ENCODE assay signal across 8 mouse cellular contexts in genomic region chr4:131836891-131837491, GRCm38 (mm10). TPM values are rescaled to one million over a fixed set of nuclear protein-coding genes. Genes with fewer than 3 reads are reported as not detected.
A peak's percentile ranks its signal among the peaks of the same experiment; 100 is the strongest.
DNase-seq lines count a peak whose midpoint lies in the region; ATAC-seq and TF ChIP-seq lines count a peak whose summit lies in the region.

No protein-coding gene starts in this region.

- H3K4me1 ChIP-seq in embryonic facial prominence, embryonic 15.5 days = peaks cover 41% of the 10 kb centered on the region
- H3K4me1 ChIP-seq in limb, embryonic 11.5 days (ENCODE audit: control insufficient read depth, insufficient read depth, low read length) = peaks cover 13% of the 10 kb centered on the region
- peaks cover 28% of the 10 kb centered on the region for H3K4me1 ChIP-seq in midbrain, embryonic 12.5 days

- no peaks in the 10 kb centered on the region for H3K9me3 ChIP-seq in embryonic facial prominence, embryonic 15.5 days (replicated peaks)
- no peaks in the 10 kb centered on the region for H3K9me3 ChIP-seq in limb, embryonic 11.5 days (ENCODE audit: control insufficient read depth, low read length)
- no peaks in the 10 kb centered on the region for H3K9me3 ChIP-seq in midbrain, embryonic 12.5 days

- peak overlapping the region; percentile 74 for H3K9ac ChIP-seq in embryonic facial prominence, embryonic 15.5 days
- H3K9ac ChIP-seq in limb, embryonic 11.5 days (ENCODE audit: low read length) = peak overlapping the region; percentile 82
- H3K9ac ChIP-seq in midbrain, embryonic 12.5 days (replicated peaks) = peak overlapping the region; percentile 81

- intact Hi-C loops in heart, postnatal 14 days (cut with DNase I) = loop anchor here (5.0 to 10.0 kb wide), 4 partner anchors 352 to 472 kb away; no protein-coding TSS in a partner anchor

- H3K27me3 ChIP-seq in embryonic facial prominence, embryonic 15.5 days = peaks cover 15% of the 10 kb centered on the region
- peaks cover 3% of the 10 kb centered on the region; the same call in 1 of the 2 replicates for H3K27me3 ChIP-seq in limb, embryonic 11.5 days (ENCODE audit: control insufficient read depth, insufficient read depth, low read length)
- H3K27me3 ChIP-seq in midbrain, embryonic 12.5 days = peaks cover 86% of the 10 kb centered on the region

- H3K4me2 ChIP-seq in embryonic facial prominence, embryonic 15.5 days (replicated peaks) = peak overlapping the region; percentile 94
- H3K4me2 ChIP-seq in limb, embryonic 11.5 days (ENCODE audit: low read depth, severe bottlenecking) = peak overlapping the region; percentile 98
- H3K4me2 ChIP-seq in midbrain, embryonic 12.5 days (replicated peaks) = peak overlapping the region; percentile 98

- DNase-seq in layer of hippocampus, adult 2 months (ENCODE audit: low spot score in 2 of 2) = no peak
- no peak for DNase-seq in layer of hippocampus, adult 18-20 months (ENCODE audit: low spot score in 2 of 2)
- DNase-seq in adrenal gland, postnatal 14 days = peak; percentile 73
- DNase-seq in heart, postnatal 14 days = peak; percentile 51 to 63
- peak; percentile 69 for DNase-seq in limb, embryonic 11.5 days (ENCODE audit: low spot score)
- peak; percentile 30 for DNase-seq in thymus, postnatal 14 days

- H3K36me3 ChIP-seq in embryonic facial prominence, embryonic 15.5 days = no peaks in the 10 kb centered on the region
- no peaks in the 10 kb centered on the region for H3K36me3 ChIP-seq in limb, embryonic 11.5 days (ENCODE audit: control insufficient read depth, insufficient read depth, low read length)
- H3K36me3 ChIP-seq in midbrain, embryonic 12.5 days = no peaks in the 10 kb centered on the region

- no peak for TF ChIP-seq CTCF in layer of hippocampus, adult 2 months (conservative IDR thresholded peaks at IDR 0.05)

- H3K4me3 ChIP-seq in layer of hippocampus, adult 2 months = peak overlapping the region; percentile 82
- peak overlapping the region; percentile 63 for H3K4me3 ChIP-seq in embryonic facial prominence, embryonic 15.5 days (replicated peaks)
- peak overlapping the region; percentile 58 for H3K4me3 ChIP-seq in limb, embryonic 11.5 days (ENCODE audit: low read depth, low read length)
- H3K4me3 ChIP-seq in midbrain, embryonic 12.5 days = peak overlapping the region; percentile 72

- ATAC-seq in embryonic facial prominence, embryonic 15.5 days (ENCODE audit: insufficient number of reproducible peaks, low FRiP score, low TSS enrichment, low read depth) = no peak
- ATAC-seq in limb, embryonic 11.5 days (ENCODE audit: insufficient number of reproducible peaks, low FRiP score, low TSS enrichment, low read depth) = no peak
- ATAC-seq in midbrain, embryonic 12.5 days (ENCODE audit: low FRiP score, low read depth) = 0 out of 2 replicates have a peak, but pooled peaks have one; percentile 28

- H3K27ac ChIP-seq in layer of hippocampus, adult 2 months = peak overlapping the region; percentile 81
- H3K27ac ChIP-seq in embryonic facial prominence, embryonic 15.5 days (replicated peaks) = peak overlapping the region; percentile 34
- H3K27ac ChIP-seq in limb, embryonic 11.5 days (replicated peaks; ENCODE audit: low read depth, low read length) = no peak overlapping the region
- H3K27ac ChIP-seq in midbrain, embryonic 12.5 days (replicated peaks) = no peak overlapping the region

- WGBS in embryonic facial prominence, embryonic 15.5 days = under 1% methylated on average over 76 of the region's 76 CpGs
- WGBS in limb, embryonic 11.5 days = under 1% methylated on average over 76 of the region's 76 CpGs
- under 1% methylated on average over 67 of the region's 76 CpGs for WGBS in midbrain, embryonic 12.5 days

RNA-seq across cellular contexts. Expression of gene Ptpru, which starts 1.1 kb away (rescaled TPM):
- total RNA-seq in layer of hippocampus, adult 2 months (2021) = 100 to 1,000 TPM; 101 to 108 TPM
- 10 to 100 TPM; 85.0 to 98.5 TPM for total RNA-seq in layer of hippocampus, adult 18-20 months (2021)
- total RNA-seq in adrenal gland, postnatal 14 days (2021) = 32.4 and 34.6 TPM in 2 replicates
- polyA plus RNA-seq in embryonic facial prominence, embryonic 15.5 days (2015; fragmentation: Nextera tagmentation; extraction: Ambion mirVana) = 26.7 and 27.4 TPM in 2 replicates
- 1 to 10 TPM; 3.2 to 6.8 TPM for total RNA-seq in heart, postnatal 14 days (2021)
- 12.5 and 13.3 TPM in 2 replicates for polyA plus RNA-seq in limb, embryonic 11.5 days (2014; fragmentation: Nextera tagmentation; extraction: Ambion mirVana)
- polyA plus RNA-seq in midbrain, embryonic 12.5 days (2016; fragmentation: Nextera tagmentation; extraction: Ambion mirVana) = 19.4 and 30.6 TPM in 2 replicates

RNA-seq across cellular contexts. Expression of gene Mecr, which starts 6.3 kb away (rescaled TPM):
- 10 to 100 TPM; 33.1 to 35.8 TPM for total RNA-seq in layer of hippocampus, adult 2 months (2021)
- 10 to 100 TPM; 27.7 TPM for total RNA-seq in layer of hippocampus, adult 18-20 months (2021)
- total RNA-seq in adrenal gland, postnatal 14 days (2021) = 130 and 140 TPM in 2 replicates
- polyA plus RNA-seq in embryonic facial prominence, embryonic 15.5 days (2015; fragmentation: Nextera tagmentation; extraction: Ambion mirVana) = 41.9 and 49.7 TPM in 2 replicates
- 10 to 100 TPM; 29.7 to 30.4 TPM for total RNA-seq in heart, postnatal 14 days (2021)
- polyA plus RNA-seq in limb, embryonic 11.5 days (2014; fragmentation: Nextera tagmentation; extraction: Ambion mirVana) = 43.3 and 45.3 TPM in 2 replicates
- polyA plus RNA-seq in midbrain, embryonic 12.5 days (2016; fragmentation: Nextera tagmentation; extraction: Ambion mirVana) = 35.5 and 44.5 TPM in 2 replicates

RNA-seq across cellular contexts. Expression of gene Srsf4, which starts 36.4 kb away (rescaled TPM):
- 10 to 100 TPM; 67.3 to 75.0 TPM for total RNA-seq in layer of hippocampus, adult 2 months (2021)
- 10 to 100 TPM; 71.4 to 71.5 TPM for total RNA-seq in layer of hippocampus, adult 18-20 months (2021)
- 69.2 and 73.4 TPM in 2 replicates for total RNA-seq in adrenal gland, postnatal 14 days (2021)
- polyA plus RNA-seq in embryonic facial prominence, embryonic 15.5 days (2015; fragmentation: Nextera tagmentation; extraction: Ambion mirVana) = 101 and 103 TPM in 2 replicates
- total RNA-seq in heart, postnatal 14 days (2021) = 10 to 100 TPM; 39.4 to 42.4 TPM
- 140 and 150 TPM in 2 replicates for polyA plus RNA-seq in limb, embryonic 11.5 days (2014; fragmentation: Nextera tagmentation; extraction: Ambion mirVana)
- polyA plus RNA-seq in midbrain, embryonic 12.5 days (2016; fragmentation: Nextera tagmentation; extraction: Ambion mirVana) = 166 and 167 TPM in 2 replicates

Comparison
In these comparisons a context has a peak if more than half of its experiments do, and no peak if none do; other contexts are left out.
1. DNase-seq: peak in adrenal gland, postnatal 14 days (single experiment), heart, postnatal 14 days (2 of 2), limb, embryonic 11.5 days (single experiment) and thymus, postnatal 14 days (single experiment); none in layer of hippocampus, adult 2 months (0 of 2) and layer of hippocampus, adult 18-20 months (0 of 2).
2. H3K27ac ChIP-seq: peak in layer of hippocampus, adult 2 months (single experiment) and embryonic facial prominence, embryonic 15.5 days (single experiment); none in limb, embryonic 11.5 days (single experiment) and midbrain, embryonic 12.5 days (single experiment).
3. Peak in every context shown above with its lines, with median percentiles within 50 percentile points of each other: H3K4me3 ChIP-seq, H3K4me2 ChIP-seq and H3K9ac ChIP-seq.